Mouse (Mus musculus): ENCODE results near the gene Iqcg. TPM values are rescaled to one million over a fixed set of nuclear protein-coding genes. Genes with fewer than 3 reads are reported as not detected.

Gene Iqcg
- polyA plus RNA-seq, 1 experiment = 0.80 TPM

DNA sequence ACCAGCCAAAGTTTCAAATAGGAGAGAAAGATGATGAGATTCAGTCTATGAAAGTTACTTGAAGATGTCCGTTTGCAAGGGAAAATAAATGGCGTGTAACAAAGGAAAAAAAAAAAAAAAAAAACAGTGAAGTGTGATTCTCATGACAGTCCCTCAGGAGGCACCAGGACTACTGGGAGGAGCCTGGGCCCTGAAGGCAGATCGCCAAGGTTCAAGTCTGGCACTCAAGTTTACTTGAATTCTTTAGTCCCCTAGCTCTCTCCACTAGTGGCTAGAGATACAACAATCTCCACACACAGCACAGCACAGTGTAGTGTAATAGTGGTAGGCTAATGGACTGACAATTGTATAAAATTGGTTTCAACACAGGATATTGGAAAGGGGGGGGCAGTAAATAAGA lies 34.6 kb downstream of the Iqcg start:
- no peak overlapping the region for H3K4me3 ChIP-seq
- no peaks in the 10 kb centered on the region for H3K27me3 ChIP-seq (ENCODE audit: control insufficient read depth, insufficient read depth, insufficient read length)
- H3K36me3 ChIP-seq (ENCODE audit: control insufficient read depth, insufficient read depth) = no peaks in the 10 kb centered on the region
- TF ChIP-seq CEBPB (IDR thresholded peaks at IDR 0.05; ENCODE audit: insufficient read depth, poor library complexity, severe bottlenecking) (no peak), SRF (IDR thresholded peaks at IDR 0.05; ENCODE audit: control insufficient read depth, insufficient read length, low read depth) (no peak)
- H3K79me2 ChIP-seq (ENCODE audit: control insufficient read depth, insufficient read depth) = no peaks in the 10 kb centered on the region
- no peak overlapping the region for H3K4me2 ChIP-seq (ENCODE audit: low read depth)
- no peak overlapping the region for H3ac ChIP-seq (ENCODE audit: control insufficient read depth, insufficient read length)

DNA sequence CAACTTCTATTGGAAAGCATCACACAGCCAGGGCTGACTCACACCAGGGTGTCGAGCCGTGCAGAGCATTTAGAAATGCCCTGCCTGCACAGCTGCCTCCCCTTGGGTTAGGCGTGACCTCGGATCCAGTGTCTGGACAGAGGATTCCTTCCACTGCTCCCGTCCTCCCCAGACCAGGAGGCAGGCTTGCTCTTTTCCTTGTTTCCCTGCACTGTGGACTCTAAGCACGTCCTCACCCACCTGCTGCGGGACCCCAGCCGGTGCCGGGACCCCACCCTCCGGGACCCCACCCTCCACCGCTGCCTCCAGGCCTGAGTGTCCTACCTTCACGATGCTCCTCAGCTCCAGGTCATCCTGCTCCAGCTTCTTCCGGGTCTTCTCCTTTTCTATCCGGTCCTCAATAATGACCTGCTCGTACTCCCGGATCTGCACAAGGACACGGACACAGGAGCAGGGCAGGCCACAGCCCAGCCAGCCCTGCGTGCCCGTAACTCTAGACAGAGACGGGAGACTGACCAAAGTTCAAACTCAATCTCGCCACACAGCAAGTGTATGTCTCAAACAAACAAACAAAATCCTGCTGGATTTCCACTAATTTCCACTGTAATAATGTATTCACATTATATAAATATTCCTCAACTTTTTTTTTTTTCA lies 36.8 kb downstream of the Iqcg start:
- TF ChIP-seq POLR2AphosphoS2 (IDR thresholded peaks at IDR 0.05; ENCODE audit: insufficient read length, low read depth) (peak; percentile 35), REST (IDR thresholded peaks at IDR 0.05; ENCODE audit: insufficient read depth, insufficient read length) (no peak), MAX (IDR thresholded peaks at IDR 0.05; ENCODE audit: low read depth) (no peak), MYOG (IDR thresholded peaks at IDR 0.05; ENCODE audit: control insufficient read depth in 1 of 3, insufficient read depth in 1 of 3, insufficient read length in 2 of 3, low read depth in 2 of 3) (peak; percentile 19 to 86 (median 31)), MYOD1 (IDR thresholded peaks at IDR 0.05; ENCODE audit: control insufficient read depth in 1 of 3, insufficient read length in 2 of 3, low read depth in 2 of 3) (peak; percentile 14 to 78 (median 62))
- no peak overlapping the region for H3K4me3 ChIP-seq
- peak overlapping the region; percentile 6 for H3K4me2 ChIP-seq (ENCODE audit: low read depth)
- no peak overlapping the region for H3ac ChIP-seq (ENCODE audit: control insufficient read depth, insufficient read length)
- H3K79me2 ChIP-seq (ENCODE audit: control insufficient read depth, insufficient read depth) = no peaks in the 10 kb centered on the region
- H3K36me3 ChIP-seq (ENCODE audit: control insufficient read depth, insufficient read depth) = peaks cover 5% of the 10 kb centered on the region
- no peaks in the 10 kb centered on the region for H3K27me3 ChIP-seq (ENCODE audit: control insufficient read depth, insufficient read depth, insufficient read length)

DNA sequence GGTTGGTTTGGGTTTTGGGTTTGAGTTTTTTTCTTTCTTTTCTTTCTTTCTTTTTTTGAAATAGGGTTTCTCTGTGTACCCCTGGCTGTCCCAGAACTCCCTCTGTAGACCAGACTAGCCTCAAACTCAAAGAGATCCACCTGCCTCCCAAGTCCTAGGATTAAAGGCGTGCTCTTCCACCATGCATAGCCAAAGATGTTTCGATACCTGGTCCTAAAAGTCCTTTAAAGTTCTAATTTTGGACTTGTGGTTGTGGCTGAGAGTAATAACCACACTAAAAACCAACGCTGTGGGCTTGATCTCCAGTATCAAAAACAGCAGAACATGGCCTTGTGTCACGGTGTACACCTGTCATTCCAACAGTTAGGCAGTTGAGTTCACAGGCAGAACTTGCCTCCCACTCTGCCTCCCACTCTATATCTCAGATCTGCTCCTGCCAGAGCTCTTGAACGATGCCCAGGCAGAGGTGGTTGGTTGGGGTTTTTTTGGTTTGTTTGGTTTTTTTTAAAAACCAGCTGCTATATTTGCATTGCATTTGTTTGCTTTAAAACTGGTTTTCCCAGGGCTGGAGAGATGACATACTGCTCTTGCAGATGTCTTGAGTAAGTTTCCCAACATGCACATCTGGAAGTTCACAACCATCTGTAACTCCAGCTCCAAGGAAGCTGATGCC lies 38.2 kb downstream of the Iqcg start:
- Histone ChIP-seq H3ac (ENCODE audit: control insufficient read depth, insufficient read length) (no peak overlapping the region), H3K4me2 (ENCODE audit: low read depth) (no peak overlapping the region), H3K36me3 (ENCODE audit: control insufficient read depth, insufficient read depth) (peaks cover 16% of the 10 kb centered on the region), H3K79me2 (ENCODE audit: control insufficient read depth, insufficient read depth) (no peaks in the 10 kb centered on the region), H3K4me3 (no peak overlapping the region), H3K27me3 (ENCODE audit: control insufficient read depth, insufficient read depth, insufficient read length) (no peaks in the 10 kb centered on the region)
- TF ChIP-seq MYOD1 (IDR thresholded peaks at IDR 0.05; ENCODE audit: control insufficient read depth in 1 of 3, insufficient read length in 2 of 3, low read depth in 2 of 3) (peak in 2 of 3 experiments; percentile 25 to 83), REST (IDR thresholded peaks at IDR 0.05; ENCODE audit: insufficient read depth, insufficient read length) (no peak), CEBPB (IDR thresholded peaks at IDR 0.05; ENCODE audit: insufficient read depth, poor library complexity, severe bottlenecking) (no peak)

DNA sequence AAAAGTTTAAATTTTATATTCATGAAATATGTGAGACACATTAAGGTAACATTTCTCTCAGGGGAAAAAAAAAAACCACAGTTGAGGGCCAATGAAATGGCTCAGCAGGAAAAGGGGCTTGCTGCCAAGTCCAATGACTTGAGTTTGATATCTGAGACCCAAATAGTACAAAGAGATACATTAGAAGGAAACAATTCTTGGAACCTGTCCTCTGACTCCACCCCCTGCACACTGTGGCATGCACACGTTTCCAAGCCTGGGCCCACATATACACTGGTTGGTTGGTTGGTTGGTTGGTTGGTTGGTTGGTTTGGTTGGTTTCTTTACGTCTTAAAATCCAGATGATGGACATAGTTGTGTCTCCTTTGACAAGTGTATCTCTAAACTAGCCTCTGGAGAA lies 40.0 kb downstream of the Iqcg start:
- no peak overlapping the region for H3K4me2 ChIP-seq (ENCODE audit: low read depth)
- no peak for TF ChIP-seq POLR2A (IDR thresholded peaks at IDR 0.05; ENCODE audit: insufficient read length, low read depth)
- TF ChIP-seq SRF (IDR thresholded peaks at IDR 0.05; ENCODE audit: control insufficient read depth, insufficient read length, low read depth) = no peak
- TF ChIP-seq TCF12 (IDR thresholded peaks at IDR 0.05; ENCODE audit: insufficient read depth, poor library complexity, severe bottlenecking) = no peak
- no peak for TF ChIP-seq POLR2AphosphoS2 (IDR thresholded peaks at IDR 0.05; ENCODE audit: insufficient read length, low read depth)
- TF ChIP-seq TCF3 (IDR thresholded peaks at IDR 0.05; ENCODE audit: insufficient read length, low read depth) = no peak
- TF ChIP-seq CEBPB (IDR thresholded peaks at IDR 0.05; ENCODE audit: insufficient read depth, poor library complexity, severe bottlenecking) = no peak
- no peak for TF ChIP-seq USF1 (IDR thresholded peaks at IDR 0.05; ENCODE audit: low read depth)
- TF ChIP-seq MYOD1 (IDR thresholded peaks at IDR 0.05; ENCODE audit: control insufficient read depth in 1 of 3, insufficient read length in 2 of 3, low read depth in 2 of 3) = no peak
- TF ChIP-seq REST (IDR thresholded peaks at IDR 0.05; ENCODE audit: insufficient read depth, insufficient read length) = no peak
- TF ChIP-seq E2F4 (IDR thresholded peaks at IDR 0.05; ENCODE audit: insufficient read depth) = no peak
- H3K36me3 ChIP-seq (ENCODE audit: control insufficient read depth, insufficient read depth) = peaks cover 16% of the 10 kb centered on the region
- H3ac ChIP-seq (ENCODE audit: control insufficient read depth, insufficient read length) = no peak overlapping the region
- H3K27me3 ChIP-seq (ENCODE audit: control insufficient read depth, insufficient read depth, insufficient read length) = no peaks in the 10 kb centered on the region
- H3K79me2 ChIP-seq (ENCODE audit: control insufficient read depth, insufficient read depth) = no peaks in the 10 kb centered on the region
- no peak overlapping the region for H3K4me3 ChIP-seq

DNA sequence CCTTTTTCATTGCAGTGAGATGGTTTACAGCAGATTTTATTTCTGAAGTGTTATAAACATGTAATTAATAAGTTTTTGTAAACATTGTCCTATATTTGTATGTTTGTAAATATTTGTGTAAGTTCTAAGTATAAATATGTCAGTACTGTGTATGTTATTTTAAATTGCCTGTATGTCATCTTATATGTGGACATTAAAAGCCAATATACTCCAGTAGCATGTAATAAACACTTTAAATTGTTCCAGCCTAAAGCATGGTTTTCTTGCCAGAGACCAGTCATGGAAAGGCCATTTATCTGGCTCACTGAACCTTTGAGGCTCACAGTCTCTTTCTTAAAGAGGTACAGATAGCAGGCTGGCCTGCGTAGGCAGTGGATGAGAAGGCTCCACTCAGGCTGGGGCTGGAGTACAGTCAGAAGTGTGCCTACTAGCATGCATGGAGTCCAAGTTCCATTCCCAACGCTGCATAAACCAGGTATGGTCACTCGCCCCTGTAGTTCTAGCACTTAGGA lies 40.6 kb downstream of the Iqcg start:
- Histone ChIP-seq H3K27me3 (ENCODE audit: control insufficient read depth, insufficient read depth, insufficient read length) (no peaks in the 10 kb centered on the region), H3K4me2 (ENCODE audit: low read depth) (no peak overlapping the region), H3ac (ENCODE audit: control insufficient read depth, insufficient read length) (no peak overlapping the region), H3K36me3 (ENCODE audit: control insufficient read depth, insufficient read depth) (peaks cover 19% of the 10 kb centered on the region), H3K4me3 (no peak overlapping the region), H3K79me2 (ENCODE audit: control insufficient read depth, insufficient read depth) (no peaks in the 10 kb centered on the region)
- TF ChIP-seq POLR2AphosphoS2 (IDR thresholded peaks at IDR 0.05; ENCODE audit: insufficient read length, low read depth) = no peak
- TF ChIP-seq POLR2A (IDR thresholded peaks at IDR 0.05; ENCODE audit: insufficient read length, low read depth) = no peak
- TF ChIP-seq TCF12 (IDR thresholded peaks at IDR 0.05; ENCODE audit: insufficient read depth, poor library complexity, severe bottlenecking) = no peak
- TF ChIP-seq E2F4 (IDR thresholded peaks at IDR 0.05; ENCODE audit: insufficient read depth) = no peak
- no peak for TF ChIP-seq CEBPB (IDR thresholded peaks at IDR 0.05; ENCODE audit: insufficient read depth, poor library complexity, severe bottlenecking)
- TF ChIP-seq USF1 (IDR thresholded peaks at IDR 0.05; ENCODE audit: low read depth) = no peak
- TF ChIP-seq MYOG (IDR thresholded peaks at IDR 0.05; ENCODE audit: control insufficient read depth in 1 of 3, insufficient read depth in 1 of 3, insufficient read length in 2 of 3, low read depth in 2 of 3) = no peak
- no peak for TF ChIP-seq REST (IDR thresholded peaks at IDR 0.05; ENCODE audit: insufficient read depth, insufficient read length)
- no peak for TF ChIP-seq SRF (IDR thresholded peaks at IDR 0.05; ENCODE audit: control insufficient read depth, insufficient read length, low read depth)
- TF ChIP-seq TCF3 (IDR thresholded peaks at IDR 0.05; ENCODE audit: insufficient read length, low read depth) = no peak

Data from myocyte (in vitro differentiated cells).